Mouse (Mus musculus) right cerebral cortex, postnatal 14 days (tissue): ENCODE results near the gene Ssh2.

Experiments
- DNase-seq: peaks from one replicate; pipeline ENCODE4 v3.0.0; 2022

Gene Ssh2

DNA sequence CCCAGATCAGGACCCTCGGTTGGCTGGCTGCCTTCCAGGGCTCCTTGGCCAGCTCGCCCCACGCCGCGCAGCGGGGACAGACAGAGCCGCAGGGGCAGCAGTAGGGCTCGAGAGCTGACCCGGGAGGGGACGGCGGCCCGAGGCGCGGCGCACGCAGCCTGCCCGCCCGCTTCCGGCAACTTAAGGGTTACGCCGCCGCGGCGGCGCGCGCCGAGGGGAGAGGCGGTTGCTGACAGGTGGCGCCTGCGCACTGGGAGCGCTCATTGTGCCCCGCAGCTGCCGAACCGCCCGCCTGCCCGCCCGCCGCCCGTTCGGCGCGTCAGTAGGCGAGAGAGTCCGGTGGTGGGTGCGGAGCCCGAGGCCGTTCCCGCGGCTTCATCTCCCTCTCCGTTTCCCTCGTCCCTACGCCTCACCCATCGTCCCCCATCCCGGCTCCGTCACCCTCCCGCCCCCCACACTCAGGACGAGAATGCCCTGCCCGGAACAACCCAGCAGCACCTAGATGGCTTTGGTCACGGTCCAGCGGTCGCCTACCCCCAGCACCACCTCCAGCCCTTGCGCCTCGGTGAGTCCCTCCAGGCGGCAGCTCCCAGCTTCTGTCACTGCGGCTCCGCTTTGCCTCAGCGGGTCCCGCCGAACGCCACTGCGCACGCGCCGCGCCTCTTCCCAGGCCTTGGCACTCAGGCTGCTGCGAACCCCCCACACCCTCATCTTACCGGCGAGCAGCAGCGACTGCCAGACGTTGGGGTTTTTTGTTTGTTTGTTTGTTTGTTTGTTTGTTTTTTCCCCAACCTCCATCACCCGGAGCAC is at the start of gene Ssh2:
Ssh2 (plus strand) TSS at position 337 of the 810 bp plus-strand sequence.
- DNase-seq: peak; percentile 83

DNA sequence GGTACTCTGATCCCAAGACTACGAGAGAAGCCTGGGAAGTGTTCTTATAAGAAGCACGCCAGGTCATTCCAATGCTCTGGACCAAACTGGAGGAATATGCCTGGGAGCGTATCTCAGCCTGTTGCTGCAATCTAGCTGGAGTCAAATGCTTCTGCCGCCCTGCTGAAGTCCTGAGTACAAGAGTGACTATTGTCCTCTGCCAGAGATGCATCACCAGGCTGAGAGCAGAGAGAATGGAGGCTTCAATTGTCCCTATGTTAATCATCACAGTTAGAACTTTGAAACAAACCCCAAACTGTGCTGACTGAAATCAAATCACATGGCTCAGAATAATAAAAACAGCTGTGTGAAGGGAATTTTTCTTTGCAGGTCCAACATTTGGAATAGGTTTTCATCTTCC is 42.4 kb upstream of the Ssh2 start:
- DNase-seq: no peak

DNA sequence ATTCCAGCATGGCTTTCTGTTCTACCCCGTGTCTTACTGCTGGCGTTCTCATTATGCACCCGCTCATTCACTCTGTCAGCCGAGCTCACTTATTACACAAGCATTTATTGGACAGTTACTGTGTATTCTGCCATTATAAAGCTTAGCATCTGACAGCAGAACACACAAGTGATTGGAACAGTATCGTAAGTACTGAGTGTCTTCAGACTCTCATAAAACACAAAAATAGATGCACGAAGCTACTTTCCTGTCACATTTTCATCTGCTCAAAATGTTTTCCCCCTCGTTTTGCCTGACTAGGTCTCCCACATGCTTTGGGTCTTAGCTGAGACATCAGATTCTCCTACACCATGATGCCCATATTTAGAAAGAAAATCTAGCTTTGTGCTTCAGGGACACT is 41.6 kb upstream of the Ssh2 start:
- DNase-seq: no peak

- no peak for DNase-seq
Observed at GRCm38 (mm10) chr11:77179771-77180170, 36.3 kb upstream of the Ssh2 start.

GRCm38 (mm10) chr11:77180886-77181285 is 35.2 kb upstream of the Ssh2 start:
- peak; percentile 34 for DNase-seq

GRCm38 (mm10) chr11:77181528-77181927 is 34.6 kb upstream of the Ssh2 start:
- DNase-seq: no peak

DNA sequence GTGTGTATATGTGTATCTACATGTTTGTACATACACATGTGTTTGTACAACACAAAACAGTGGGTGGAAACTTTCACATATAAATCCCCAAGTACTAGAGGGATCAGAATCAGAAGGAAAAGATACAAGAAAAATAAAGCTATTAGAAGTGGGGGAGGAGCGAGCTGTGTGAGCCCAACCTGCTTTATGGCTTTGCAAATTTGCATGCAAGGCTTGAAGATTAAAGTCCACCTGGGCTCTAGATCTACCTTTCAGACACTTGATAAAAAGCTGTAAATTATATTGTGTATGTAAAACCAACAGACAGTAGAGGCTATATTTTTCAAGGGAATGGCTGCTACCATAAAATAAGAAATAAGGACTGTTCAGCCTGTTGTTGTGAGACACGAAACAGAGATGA is 34.0 kb upstream of the Ssh2 start:
- no peak for DNase-seq

DNA sequence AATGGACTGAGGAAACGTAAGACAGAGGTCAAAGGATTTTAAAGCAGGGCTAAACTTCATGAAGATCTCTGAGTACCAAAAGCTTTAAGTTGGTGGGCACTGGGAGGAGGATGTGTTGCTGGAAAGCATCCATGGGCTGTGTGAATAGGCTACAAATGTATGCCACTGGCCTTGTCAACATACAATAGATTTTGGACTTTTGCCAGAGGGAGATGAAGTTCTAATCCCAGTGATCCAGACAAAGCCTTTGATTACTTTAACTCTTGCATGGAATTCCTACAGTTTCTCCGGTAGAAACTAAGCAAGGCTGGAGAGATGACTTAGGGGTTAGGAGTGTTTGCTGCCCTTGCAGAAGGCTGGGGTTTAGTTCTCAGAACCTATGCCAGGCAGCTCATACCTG is 33.5 kb upstream of the Ssh2 start:
- no peak for DNase-seq

GRCm38 (mm10) chr11:77184926-77185325 is 31.2 kb upstream of the Ssh2 start:
- DNase-seq: no peak

DNA sequence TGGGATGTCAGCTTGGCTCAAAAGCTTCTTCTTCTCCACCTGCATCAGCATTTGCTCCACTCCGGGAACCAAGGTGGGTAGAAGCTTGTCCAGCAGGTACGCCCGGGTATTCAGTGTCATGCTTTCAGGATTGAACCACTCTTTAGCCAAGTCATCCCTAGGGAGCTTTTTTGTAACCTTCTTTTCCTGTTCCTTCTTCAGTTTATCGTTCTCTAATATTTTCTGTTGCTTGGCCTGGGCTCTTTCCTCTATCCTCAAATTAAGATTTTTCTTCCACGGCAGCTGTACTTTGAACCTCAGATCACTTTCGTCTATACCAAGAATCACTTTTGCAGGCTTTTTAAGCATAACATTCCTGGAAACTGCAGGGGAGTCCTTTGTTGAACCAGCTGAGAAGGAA is 27.2 kb upstream of the Ssh2 start, which contains the start of gene Efcab5:
Efcab5 (minus strand) TSS at position 101 of the 400 bp plus-strand sequence.
- DNase-seq: no peak

- DNase-seq: no peak
Observed at GRCm38 (mm10) chr11:77193410-77193809, 22.7 kb upstream of the Ssh2 start.

DNA sequence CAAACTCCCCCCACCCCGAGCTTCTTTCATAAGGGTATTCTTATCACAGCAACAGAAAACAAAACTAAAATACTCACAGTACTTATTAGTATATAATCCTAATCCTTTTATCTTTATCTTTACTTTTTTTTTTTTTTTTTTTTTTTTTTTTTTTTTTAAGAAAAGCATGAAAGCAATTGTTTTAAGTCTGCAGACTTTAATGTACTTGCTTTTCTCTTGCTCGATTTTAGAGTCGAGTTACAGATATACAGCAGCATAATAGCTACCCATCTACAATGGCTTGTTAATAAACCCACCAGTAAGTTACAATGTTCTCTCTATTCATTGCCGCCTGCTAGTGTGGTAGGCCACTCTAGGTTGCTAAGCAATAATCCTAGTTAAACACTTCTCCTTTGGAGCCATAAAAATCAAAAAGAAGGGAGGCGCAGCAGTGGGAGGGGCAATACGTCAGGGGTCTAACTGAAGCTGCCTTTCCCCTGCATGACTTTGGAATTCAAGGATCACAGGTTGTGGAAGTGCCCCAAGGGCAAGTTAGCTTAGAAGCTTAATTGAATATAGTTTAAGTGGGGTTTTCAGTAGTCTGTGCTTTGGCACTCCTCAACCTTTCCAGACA is 22.0 kb upstream of the Ssh2 start:
- DNase-seq: no peak

GRCm38 (mm10) chr11:77194762-77195161 is 21.3 kb upstream of the Ssh2 start:
- DNase-seq: no peak

DNA sequence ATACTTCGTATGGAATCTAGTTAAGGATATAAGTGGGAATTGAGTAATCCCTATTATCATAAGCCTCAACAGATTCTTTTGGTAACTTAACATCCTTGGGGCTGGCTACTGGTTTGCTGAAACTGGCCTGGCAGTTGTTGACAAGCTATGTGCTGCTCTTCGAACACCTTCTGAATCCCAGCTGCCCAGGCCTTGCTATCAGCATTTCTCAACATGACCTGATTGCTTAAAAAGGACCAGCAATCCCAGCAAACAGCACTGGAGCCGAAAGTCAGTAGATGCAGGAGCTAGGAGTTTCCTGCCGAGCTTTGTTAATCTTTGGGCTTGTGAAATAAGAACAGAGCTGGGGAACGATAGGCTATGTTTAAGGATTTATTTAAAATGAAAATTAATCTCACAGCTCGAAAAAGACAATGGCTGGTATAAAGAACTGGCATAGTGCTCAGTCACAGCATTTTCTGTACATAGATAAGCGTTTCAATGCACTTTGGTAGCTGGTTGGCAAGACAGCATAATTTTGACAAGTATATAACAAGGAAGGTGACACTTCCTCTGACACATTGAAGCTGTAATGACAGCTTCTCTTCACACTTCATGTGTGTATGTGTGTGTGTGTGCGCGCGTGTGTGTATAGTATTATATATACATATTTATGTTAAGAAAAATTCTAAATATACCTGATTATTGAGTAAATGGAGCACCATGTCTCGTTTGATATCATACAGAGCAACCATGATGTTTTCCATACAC is 20.6 kb upstream of the Ssh2 start:
- no peak for DNase-seq

DNA sequence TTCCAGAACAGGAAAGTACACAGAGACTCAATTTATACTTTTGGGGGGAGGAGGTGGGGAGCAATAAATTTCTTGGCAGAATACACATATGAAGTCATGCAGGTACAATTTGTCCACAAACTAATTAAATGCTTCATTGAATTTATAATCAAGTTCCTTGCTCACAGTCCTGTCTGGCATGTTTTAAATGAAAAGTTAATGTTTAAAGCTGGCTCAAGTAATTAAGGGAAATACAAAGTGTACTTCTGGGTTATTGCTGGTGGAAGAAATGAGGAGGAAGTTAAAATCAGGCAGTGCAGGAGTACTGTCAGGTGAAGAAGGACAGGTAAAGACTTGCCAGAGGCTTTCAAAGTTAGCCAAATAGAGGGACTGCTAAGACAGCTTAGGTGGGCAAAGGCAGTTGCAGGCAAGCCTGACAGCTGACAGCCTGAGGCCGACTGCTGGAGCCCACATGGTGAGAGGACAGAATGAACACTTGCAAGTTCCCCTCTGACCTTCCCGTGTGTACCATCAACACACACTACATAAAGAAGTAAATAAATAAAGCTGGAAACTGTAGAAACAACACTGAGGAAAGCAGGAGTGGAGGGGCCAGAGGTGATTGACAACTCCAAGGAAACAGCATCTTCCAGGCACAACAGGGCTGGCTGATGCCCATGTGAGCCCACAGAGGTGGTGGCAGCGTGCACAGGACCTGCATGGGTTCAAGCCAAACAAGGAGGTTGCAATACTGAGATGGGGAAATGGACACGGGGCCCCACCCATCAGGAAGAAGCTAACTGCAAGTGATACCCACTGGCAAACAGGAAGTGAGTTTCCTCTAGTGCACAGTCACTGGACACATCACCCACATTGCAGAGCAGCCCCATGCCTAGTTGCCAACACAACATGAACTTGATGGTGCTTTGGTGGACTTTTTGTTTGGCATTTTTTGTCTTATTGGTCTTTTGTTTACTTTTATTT is 19.6 kb upstream of the Ssh2 start:
- DNase-seq: no peak

- DNase-seq: no peak
Observed at GRCm38 (mm10) chr11:77199636-77200035, 16.5 kb upstream of the Ssh2 start.

DNA sequence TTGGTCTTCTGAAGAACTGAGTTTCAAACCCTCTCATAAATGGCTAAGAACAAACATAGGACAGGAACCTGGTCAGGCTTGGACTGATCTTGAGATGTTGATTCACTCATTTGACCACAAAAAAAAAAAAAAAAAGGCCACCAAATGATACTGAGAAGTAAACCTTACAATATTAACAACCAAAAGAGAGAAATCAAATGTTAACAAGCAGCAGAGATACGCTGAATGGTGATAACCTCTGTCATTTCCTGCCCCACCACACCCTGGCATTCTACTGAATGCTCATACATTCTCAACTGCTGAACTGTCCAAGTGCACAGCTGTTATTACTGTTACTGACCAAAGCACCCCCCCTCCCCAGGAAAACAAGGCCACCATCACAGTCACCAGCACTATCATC is 15.4 kb upstream of the Ssh2 start:
- no peak for DNase-seq

DNA sequence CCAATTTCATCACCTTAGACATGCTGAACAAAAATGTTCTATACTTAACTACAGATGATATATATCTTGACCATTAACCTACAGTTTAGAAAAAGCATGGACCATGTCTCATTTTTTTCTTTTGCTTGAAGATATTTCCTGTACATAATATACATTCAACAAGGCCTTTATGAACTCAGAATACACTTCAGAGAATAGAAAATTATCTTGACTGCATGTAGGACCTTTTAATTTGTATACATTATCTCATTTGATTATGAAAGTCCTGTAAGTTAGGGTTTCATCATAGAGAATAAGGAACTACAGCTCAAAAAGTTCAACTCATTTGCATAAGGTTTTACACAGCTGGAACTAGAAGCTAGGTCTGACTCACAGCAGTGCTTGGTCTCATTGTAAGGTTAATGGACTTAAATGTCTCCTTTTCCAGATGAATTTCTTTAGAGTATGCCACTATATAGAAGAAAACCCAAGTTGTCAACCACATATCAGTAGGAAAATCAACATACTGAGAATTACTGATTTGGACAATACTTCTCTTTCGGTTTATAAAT is 1.9 kb upstream of the Ssh2 start:
- DNase-seq: no peak

- peak; percentile 36 for DNase-seq
Observed at GRCm38 (mm10) chr11:77214755-77215154, 1.3 kb upstream of the Ssh2 start.

DNA sequence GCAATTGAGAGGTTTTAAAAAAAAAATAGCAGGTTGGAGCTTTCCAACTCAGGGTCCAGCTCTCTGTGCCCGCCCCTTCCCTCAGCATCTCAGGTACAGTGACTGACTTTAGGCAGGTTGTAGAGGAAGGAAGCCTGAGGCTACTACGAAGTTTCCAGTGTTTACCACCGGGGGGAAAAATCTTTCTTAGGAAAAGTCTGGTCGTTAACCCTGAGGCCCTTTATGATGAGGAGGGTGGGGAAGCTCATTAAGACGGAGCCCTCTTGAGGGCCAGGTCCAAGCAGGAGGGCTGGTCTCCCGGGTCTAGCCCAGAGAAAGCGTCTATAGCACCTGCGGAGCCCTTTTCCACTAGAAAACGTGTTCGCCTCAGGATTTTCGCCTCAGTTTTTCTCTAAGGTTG is 604 bp upstream of the Ssh2 start:
- DNase-seq: no peak

- peak; percentile 11 for DNase-seq
Observed at GRCm38 (mm10) chr11:77216761-77217130, 659 bp downstream of the Ssh2 start.

- no peak for DNase-seq
Observed at GRCm38 (mm10) chr11:77230765-77231164, 14.7 kb downstream of the Ssh2 start.
